Mouse (Mus musculus) T-helper 17 cell (primary cell): Measurements from ENCODE around the gene Gbe1.

Experiments used
- in situ Hi-C, 2 experiments: fragments of 300-600 bp; cut with MboI, MseI; formaldehyde crosslinking; loops; 1 replicate in 1 of 2; 2 replicates in 1 of 2; pipeline ENCODE4 v1.15.1; 2025; ENCODE audit warnings: high pct_unique_total_duplicates in 2 of 2

Gbe1 gene

DNA sequence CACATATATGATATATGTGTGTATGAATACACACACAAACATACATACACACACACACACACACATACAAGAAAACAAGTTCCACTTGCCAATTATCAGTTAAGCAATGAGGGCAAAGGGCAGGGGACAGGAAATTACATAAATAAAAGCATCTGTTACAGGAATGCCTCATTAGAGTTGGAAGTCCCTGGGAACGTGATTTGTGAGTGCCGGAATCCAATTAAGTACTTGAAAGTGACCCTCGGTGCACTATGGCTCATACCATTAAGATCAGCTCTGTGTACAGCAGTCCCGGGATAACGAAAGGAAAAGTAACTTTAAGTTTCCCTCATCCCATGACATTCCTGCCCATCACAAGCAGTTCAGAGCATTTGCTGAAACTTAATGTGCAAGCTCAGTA lies 249.7 kb downstream of the Gbe1 start:
- in situ Hi-C loops = no loop called here

DNA sequence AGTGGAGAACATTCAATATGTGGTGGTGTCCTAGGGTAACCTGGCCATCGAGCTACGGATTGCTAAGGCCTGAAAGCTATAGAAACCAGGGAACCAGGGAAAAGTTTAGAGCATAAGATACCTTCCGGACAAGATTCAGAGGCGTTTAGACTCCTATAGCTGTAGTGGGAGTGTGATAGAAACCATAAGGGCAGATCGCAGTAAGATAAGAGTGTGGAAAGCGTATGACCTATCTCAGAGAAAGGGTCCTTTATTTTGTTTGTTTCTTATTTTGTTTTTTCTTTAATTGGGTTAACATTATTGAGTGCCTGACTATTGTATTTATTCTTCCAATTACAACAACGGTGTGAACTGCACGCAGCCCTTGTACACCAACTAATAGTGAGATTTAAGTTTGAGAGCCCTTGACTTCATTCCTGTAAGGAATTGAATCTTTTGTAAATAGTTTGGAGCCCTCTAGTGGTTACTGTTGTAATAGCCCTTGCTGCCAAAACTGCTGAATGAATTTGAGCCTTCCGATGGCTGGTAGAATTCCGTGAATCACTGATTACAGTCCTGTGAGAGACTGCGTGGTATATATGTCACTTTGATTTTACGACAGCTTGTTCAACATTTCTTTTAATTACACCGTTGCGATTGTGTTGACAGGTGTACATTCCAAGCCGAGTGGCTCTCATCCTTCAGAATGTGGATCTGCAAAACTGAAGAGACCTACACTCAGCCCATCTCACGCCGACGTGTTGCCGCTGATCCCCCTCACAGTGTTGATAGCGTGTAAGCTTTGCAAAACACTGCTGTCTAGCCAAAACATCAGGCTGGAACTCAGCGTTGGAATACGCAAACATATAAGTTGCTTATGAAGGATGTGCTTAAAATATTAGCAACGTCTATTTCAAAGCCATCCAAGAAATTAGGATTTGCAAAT lies 254.9 kb downstream of the Gbe1 start:
- in situ Hi-C loops = no loop called here

DNA sequence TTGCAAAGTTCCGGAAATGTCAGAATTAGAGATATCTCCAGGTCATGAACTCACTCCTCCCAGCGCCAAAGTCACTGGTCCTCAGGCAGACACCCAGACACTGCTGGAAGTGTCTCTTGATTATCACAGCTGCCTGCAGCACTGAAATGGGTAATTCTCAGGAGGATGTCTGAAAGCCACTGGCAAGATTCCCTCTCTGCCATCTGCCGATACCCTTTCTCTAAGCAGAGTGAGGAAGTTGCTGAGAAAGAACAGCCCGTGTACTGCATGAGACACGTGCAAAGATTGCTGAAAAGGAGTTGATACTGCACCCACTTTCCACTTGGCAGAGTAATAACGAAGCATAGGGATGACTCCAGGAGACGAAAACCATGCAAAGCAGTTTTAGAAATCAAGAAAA lies 272.2 kb downstream of the Gbe1 start:
- in situ Hi-C loops = no loop called here

DNA sequence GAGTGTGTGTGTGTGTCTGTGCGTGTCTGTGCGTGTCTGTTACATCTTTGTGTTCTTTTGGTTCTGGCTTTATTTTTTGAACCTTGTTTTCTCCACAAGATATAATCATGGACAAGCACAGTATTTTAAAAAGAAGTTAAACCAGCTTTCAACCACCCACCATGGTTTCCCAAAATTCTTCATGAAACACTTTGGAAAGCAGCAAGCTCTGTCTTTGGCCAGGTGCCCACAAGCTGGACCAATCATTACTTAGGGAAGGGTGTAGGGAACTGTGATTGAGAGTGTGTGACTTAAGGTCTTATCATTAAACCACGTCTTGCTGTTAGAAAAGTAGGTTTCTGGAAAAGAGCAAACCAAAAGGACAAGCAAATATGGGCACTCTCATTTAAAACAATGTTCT lies 288.6 kb downstream of the Gbe1 start:
- in situ Hi-C loops = no loop called here

DNA sequence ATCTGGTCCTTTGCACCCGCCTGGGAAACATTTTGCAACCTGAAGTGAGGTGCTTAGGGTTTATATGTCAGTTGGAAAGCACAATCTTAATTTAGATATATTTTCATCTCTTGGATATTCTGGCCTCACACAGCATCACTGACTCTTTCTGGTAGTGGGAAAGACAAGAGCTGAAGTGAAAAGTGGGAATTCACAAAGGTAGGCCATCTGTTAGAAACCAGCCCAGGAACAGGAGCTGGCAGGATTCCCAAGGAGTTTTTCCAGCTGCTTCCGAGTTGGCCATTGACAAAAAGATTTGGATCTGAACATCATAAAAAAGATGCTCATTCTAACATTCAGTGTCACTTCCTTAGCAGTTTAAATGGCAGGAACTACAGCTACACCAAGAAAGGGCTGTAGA lies 294.6 kb downstream of the Gbe1 start:
- in situ Hi-C loops = no loop called here

DNA sequence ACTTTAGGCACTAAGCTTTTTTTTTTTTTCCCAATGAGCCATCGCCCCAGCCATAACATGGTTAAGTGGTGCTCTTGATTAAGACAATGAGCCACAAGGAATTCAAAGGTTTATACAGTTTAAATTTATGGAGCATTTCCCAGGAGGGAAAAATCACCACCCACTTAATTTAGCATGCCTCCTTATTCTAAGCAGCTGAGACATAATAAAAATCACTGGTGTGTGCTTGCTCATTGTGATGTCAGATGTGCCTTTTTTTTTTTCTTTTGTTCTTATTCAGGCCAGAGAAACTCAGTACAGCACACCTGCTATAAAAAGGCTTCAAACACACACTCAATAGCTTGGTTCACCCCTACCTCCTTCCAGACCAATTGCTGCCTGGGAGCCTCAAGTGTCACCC lies 303.9 kb downstream of the Gbe1 start:
- in situ Hi-C loops = no loop called here

DNA sequence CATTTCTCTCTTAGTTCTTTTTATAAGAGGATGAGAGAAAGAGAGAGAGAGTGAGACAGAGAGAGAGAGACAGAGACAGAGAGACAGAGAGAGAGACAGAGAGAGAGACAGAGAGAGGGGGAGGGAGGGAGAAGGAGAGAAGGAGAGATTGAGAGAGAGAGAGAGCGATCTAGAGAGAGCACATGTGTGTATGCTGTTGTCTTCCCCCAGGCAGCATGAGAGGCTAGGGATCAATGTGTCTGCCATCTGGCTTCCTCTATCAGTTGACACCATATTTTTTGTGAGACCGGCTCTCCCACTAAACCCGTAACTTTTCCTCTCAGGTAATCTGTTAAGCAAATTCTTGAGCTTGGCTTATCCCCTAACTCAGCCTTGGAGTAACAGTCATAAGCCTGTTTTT lies 304.4 kb downstream of the Gbe1 start:
- in situ Hi-C loops = no loop called here
